Mouse (Mus musculus) left cerebral cortex, adult 2 months (tissue): Measurements from ENCODE around the gene Cenpn. TPM values are rescaled to one million over a fixed set of nuclear protein-coding genes. Genes with fewer than 3 reads are reported as not detected.

ENCODE experiments used
- DNase-seq, 2 experiments: peaks; one replicate each; pipeline ENCODE4 v3.0.0; 2021 to 2022; ENCODE audit warnings: low spot score in 2 of 2, mixed read lengths in 1 of 2; ENCODE audit errors: extremely low spot score in 1 of 2
- H3K27ac ChIP-seq: fragments of 200-600 bp; 2 replicates; pipeline ENCODE4 v1.8.1; 2022
- H3K4me3 ChIP-seq: fragments of 200-600 bp; 2 replicates; pipeline ENCODE4 v1.8.1; 2022
- CTCF ChIP-seq: fragments of 200-600 bp; IDR thresholded peaks from 2 replicates; pipeline ENCODE4 v1.8.1; 2022; ENCODE audit warnings: antibody characterized with exemption, mild to moderate bottlenecking, moderate library complexity
- intact Hi-C: fragments of 180-260 bp; cut with DNase I; formaldehyde crosslinking; loops from one replicate; pipeline ENCODE4 v1.15.1; 2025
- total RNA-seq, 2 experiments: library from RNA; stranded (reverse); gene quantifications; 2 replicates each; pipeline ENCODE4 v1.2.3; 2021

The Cenpn gene
- total RNA-seq, 2 experiments from 2014 or later = 0.97 to 2.0 TPM

GRCm38 (mm10) chr8:116943555-116944384 is 22.2 kb downstream of the Cenpn start:
- intact Hi-C loops = loop anchor here (1.0 to 5.0 kb wide), 3 partner anchors 22 to 534 kb away; partner anchors contain the start of genes Cenpn and Cmc2
- TF ChIP-seq CTCF = no peak
- Histone ChIP-seq H3K27ac (peak overlapping the region; percentile 92), H3K4me3 (peak overlapping the region; percentile 94)
- peak; percentile 39 to 53 for DNase-seq

GRCm38 (mm10) chr8:116944385-116944696 is 22.8 kb downstream of the Cenpn start:
- TF ChIP-seq CTCF = no peak
- Histone ChIP-seq H3K27ac (peak overlapping the region; percentile 92), H3K4me3 (peak overlapping the region; percentile 94)
- DNase-seq = no peak
- intact Hi-C loops = loop anchor here (1.0 to 5.0 kb wide), 2 partner anchors 23 to 533 kb away; partner anchors contain the start of genes Cenpn and Cmc2

- Histone ChIP-seq H3K4me3 (peak overlapping the region; percentile 94), H3K27ac (peak overlapping the region; percentile 80)
- intact Hi-C loops = no loop called here
- no peak for DNase-seq
- no peak for TF ChIP-seq CTCF
Observed at GRCm38 (mm10) chr8:116945169-116945910, 23.8 kb downstream of the Cenpn start.

- intact Hi-C loops = no loop called here
- Histone ChIP-seq H3K27ac (peak overlapping the region; percentile 80), H3K4me3 (peak overlapping the region; percentile 44)
- peak; percentile 55 to 60 for DNase-seq
- no peak for TF ChIP-seq CTCF
Observed at GRCm38 (mm10) chr8:116946268-116946838, 24.8 kb downstream of the Cenpn start.

GRCm38 (mm10) chr8:116946851-116947250 is 25.3 kb downstream of the Cenpn start:
- no peak for TF ChIP-seq CTCF
- peak overlapping the region; percentile 80; the same call in 1 of the 2 replicates for H3K27ac ChIP-seq

GRCm38 (mm10) chr8:116947589-116947988 is 26.1 kb downstream of the Cenpn start:
- intact Hi-C loops = no loop called here
- no peak for DNase-seq
- TF ChIP-seq CTCF = no peak
- Histone ChIP-seq H3K4me3 (no peak overlapping the region), H3K27ac (no peak overlapping the region)

More at GRCm38 (mm10) chr8:116946851-116947250, 25.3 kb downstream of the Cenpn start:
- no peak for DNase-seq
- intact Hi-C loops = no loop called here
- peak overlapping the region; percentile 44 for H3K4me3 ChIP-seq

- DNase-seq = no peak
Observed at GRCm38 (mm10) chr8:116951369-116951768, 29.8 kb downstream of the Cenpn start.

GRCm38 (mm10) chr8:116951778-116952177 is 30.2 kb downstream of the Cenpn start:
- H3K4me3 ChIP-seq = no peak overlapping the region
- DNase-seq = no peak

More at GRCm38 (mm10) chr8:116951369-116951768, 29.8 kb downstream of the Cenpn start:
- no peak overlapping the region for H3K27ac ChIP-seq
- TF ChIP-seq CTCF = no peak
- intact Hi-C loops = no loop called here
- no peak overlapping the region for H3K4me3 ChIP-seq

GRCm38 (mm10) chr8:116952428-116952827 is 30.9 kb downstream of the Cenpn start:
- H3K4me3 ChIP-seq = no peak overlapping the region
- intact Hi-C loops = no loop called here
- DNase-seq = no peak
- no peak for TF ChIP-seq CTCF
- no peak overlapping the region for H3K27ac ChIP-seq

More at GRCm38 (mm10) chr8:116951778-116952177, 30.2 kb downstream of the Cenpn start:
- no peak for TF ChIP-seq CTCF
- intact Hi-C loops = no loop called here
- H3K27ac ChIP-seq = no peak overlapping the region

- DNase-seq = peak; percentile 59 to 83
- TF ChIP-seq CTCF = no peak
- Histone ChIP-seq H3K27ac (peak overlapping the region; percentile 30; the same call in 1 of the 2 replicates), H3K4me3 (no peak overlapping the region)
- intact Hi-C loops = loop anchor here (2.0 kb wide), 1 partner anchor 334 kb away; no protein-coding TSS in a partner anchor
Observed at GRCm38 (mm10) chr8:116954415-116954814, 32.9 kb downstream of the Cenpn start.

GRCm38 (mm10) chr8:116969531-116969930 is 48.0 kb downstream of the Cenpn start:
- intact Hi-C loops = no loop called here

More at GRCm38 (mm10) chr8:116969531-116969930, 48.0 kb downstream of the Cenpn start:
- no peak for DNase-seq
- TF ChIP-seq CTCF = no peak
- Histone ChIP-seq H3K4me3 (no peak overlapping the region), H3K27ac (no peak overlapping the region)
